Mouse (Mus musculus) right cerebral cortex, adult 18-20 months (tissue): ENCODE measurements at regions not wholly inside any gene's neighbourhood (a gene's known extent, or its start where the extent isn't known, plus 50 kb on each side); places are given as distances from the start of the nearest gene placed in this dataset.
A peak's percentile ranks its signal among the peaks of the same experiment; 100 is the strongest.
"Not testable (repeated sequence)": the region's sequence is repeated elsewhere in the genome, so short reads cannot be mapped to it uniquely, and the experiment has no call there.

Experiments used
- DNase-seq: peaks from one replicate; pipeline ENCODE4 v3.0.0; 2022; ENCODE audit warnings: mixed read lengths

DNA sequence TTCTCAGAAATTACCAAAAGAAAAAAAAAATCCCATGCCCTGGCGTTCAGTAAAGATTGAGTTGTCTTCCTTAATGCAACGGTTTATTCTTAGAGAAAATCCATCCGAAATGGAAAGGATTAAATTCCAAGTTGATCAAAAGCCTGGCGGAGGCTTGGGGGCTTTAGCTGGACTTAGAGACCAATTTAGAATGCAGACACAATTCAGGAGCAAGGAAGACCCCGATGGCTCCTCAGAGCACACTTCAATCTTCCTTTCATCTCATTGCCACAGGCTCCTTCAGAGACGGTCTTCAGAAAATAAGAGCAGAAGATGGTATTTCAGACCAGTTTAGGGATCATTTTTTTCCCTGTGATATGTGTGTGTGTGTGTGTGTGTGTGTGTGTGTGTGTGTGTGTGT lies 171.8 kb downstream of the Ankrd50 start:
- no peak for DNase-seq

GRCm38 (mm10) chr3:38312121-38312520 lies 172.5 kb downstream of the Ankrd50 start:
- DNase-seq: no peak

DNA sequence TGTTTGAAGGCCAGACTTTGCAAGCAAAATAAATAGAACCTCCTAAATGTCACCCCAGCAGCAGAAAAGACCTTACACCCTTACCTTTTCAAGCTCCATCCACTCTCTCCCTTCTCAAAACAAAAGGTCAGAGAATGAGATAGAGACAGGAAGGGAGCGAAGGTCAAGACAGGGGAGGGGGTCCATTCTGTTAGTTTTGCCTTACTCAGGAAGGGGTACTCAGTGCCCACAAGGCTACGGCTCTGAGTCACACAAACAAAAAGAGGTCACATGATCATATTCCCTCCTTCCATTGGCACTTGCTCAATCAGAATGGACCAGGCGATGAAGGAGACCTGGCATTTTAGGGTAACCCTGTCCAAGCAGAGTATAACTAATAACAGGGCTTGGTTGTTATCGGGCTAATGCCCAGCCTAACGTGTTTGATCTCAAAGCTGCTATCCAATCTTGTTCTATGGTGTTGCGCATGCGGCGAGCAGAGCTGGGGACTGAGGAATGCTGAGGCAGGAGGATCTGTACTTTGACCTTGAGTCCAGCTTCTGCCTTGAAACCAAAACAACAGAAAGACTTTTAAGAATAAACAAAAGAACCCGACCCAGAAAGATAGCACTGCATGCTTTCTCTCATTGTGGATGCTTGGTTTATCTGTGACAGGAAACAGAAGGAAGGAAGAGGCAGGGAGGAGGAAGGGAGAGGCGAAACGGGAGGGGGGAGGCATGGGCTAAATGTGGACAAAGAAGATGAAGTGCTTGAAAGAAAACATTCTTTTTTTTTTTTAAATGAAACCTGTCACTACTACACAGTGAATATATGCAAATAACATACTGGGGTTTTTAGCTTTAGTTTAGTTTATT lies 184.5 kb downstream of the Ankrd50 start:
- DNase-seq: no peak

- no peak for DNase-seq
Observed at GRCm38 (mm10) chr3:38299236-38299897, 185.3 kb downstream of the Ankrd50 start.

GRCm38 (mm10) chr3:38297499-38297898 lies 187.1 kb downstream of the Ankrd50 start:
- no peak for DNase-seq

DNA sequence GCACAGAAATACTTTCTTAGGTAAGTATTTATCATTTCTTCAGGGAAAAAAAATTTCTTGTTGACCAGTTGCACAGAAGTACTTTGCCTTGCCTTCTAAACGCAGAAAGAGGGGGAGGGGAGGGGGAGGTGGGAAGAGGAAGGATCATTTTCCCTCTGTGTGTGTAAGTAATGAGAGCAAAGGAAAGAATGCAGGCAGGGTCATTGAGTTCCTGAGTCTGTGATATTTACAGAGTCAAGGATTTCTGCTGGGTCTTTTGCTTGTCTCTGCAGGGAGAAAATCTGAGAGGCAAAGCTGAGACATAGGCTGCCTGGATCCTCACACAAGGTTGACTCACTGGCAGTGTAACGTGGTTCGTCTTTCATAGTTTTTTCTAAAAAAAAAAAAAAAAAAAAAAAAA lies 195.6 kb downstream of the Ankrd50 start:
- DNase-seq: no peak

- DNase-seq: no peak
Observed at GRCm38 (mm10) chr3:38283687-38284124, 200.9 kb downstream of the Ankrd50 start.

GRCm38 (mm10) chr3:38282891-38283290 lies 201.8 kb downstream of the Ankrd50 start:
- no peak for DNase-seq

GRCm38 (mm10) chr3:38281683-38282082 lies 203.0 kb downstream of the Ankrd50 start:
- no peak for DNase-seq

GRCm38 (mm10) chr3:38280876-38281275 lies 203.8 kb downstream of the Ankrd50 start:
- no peak for DNase-seq

- DNase-seq: no peak
Observed at GRCm38 (mm10) chr3:38280105-38280504, 204.5 kb downstream of the Ankrd50 start.

GRCm38 (mm10) chr3:38276948-38277504 lies 207.6 kb downstream of the Ankrd50 start:
- DNase-seq: no peak

DNA sequence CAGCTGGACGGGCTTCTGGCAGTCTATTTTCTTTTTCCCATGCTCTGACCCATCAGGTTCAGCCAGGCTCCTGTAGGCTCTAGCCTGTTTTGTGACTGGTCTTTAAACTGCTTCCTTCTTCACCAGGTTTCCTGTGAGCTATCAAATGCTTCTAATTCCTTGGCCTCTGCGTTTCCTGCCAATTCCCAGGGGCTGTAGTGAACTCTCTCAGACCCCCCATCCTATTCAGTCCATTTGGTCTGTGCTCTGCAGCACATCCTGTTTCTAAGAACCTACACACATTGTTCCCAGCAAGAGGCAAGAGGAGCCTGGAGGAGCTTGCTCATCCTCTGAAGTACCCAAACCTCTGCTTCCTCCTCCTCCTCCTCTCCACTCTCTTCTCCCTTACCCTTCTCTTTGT lies 209.3 kb downstream of the Ankrd50 start:
- DNase-seq: no peak

DNA sequence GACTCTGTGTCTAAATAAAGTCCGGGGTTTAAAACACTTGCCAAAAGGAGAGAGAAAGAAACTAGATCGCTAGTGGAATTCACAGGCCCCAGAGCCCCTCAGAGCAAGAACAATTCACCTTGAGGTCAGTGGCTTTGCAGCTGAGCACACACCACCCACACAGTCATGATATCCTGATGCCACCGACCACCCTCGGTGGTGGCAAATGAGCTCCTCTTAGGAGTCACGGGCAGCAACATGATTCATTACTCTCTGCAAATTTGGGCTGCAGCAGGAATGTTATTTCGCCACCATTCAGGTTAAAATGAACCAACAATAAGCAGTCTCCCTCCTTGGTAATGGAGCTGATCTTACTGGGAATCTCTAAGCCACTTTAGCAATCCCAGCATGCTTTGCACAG lies 213.9 kb downstream of the Ankrd50 start:
- DNase-seq: no peak

DNA sequence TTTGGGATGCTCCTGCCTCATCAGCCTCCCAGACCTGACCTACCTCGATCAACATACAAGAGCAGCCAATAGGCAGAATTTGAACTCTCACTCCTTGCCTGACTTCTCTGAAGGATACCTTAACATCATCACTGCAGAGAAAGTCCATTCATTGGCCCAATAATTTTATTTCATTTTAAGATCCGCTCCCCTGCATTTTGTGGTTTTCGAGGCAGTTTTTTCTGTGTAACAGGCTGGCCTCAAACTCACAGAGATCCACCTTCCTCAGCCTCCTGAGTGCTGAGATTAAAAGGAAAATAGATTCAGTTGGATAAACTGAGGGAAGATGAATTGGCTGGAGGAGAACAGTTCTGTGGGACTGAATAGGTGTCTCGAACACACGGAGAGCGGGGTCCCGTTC lies 216.4 kb downstream of the Ankrd50 start:
- DNase-seq: no peak

GRCm38 (mm10) chr3:38263261-38264141 lies 221.1 kb downstream of the Ankrd50 start:
- no peak for DNase-seq

- peak; percentile 7 for DNase-seq
Observed at GRCm38 (mm10) chr3:38261326-38262075, 223.1 kb downstream of the Ankrd50 start.

GRCm38 (mm10) chr3:38259223-38259622 lies 225.4 kb downstream of the Ankrd50 start:
- DNase-seq: not testable (repeated sequence)

- no peak for DNase-seq
Observed at GRCm38 (mm10) chr3:38257843-38258290, 226.8 kb downstream of the Ankrd50 start.

DNA sequence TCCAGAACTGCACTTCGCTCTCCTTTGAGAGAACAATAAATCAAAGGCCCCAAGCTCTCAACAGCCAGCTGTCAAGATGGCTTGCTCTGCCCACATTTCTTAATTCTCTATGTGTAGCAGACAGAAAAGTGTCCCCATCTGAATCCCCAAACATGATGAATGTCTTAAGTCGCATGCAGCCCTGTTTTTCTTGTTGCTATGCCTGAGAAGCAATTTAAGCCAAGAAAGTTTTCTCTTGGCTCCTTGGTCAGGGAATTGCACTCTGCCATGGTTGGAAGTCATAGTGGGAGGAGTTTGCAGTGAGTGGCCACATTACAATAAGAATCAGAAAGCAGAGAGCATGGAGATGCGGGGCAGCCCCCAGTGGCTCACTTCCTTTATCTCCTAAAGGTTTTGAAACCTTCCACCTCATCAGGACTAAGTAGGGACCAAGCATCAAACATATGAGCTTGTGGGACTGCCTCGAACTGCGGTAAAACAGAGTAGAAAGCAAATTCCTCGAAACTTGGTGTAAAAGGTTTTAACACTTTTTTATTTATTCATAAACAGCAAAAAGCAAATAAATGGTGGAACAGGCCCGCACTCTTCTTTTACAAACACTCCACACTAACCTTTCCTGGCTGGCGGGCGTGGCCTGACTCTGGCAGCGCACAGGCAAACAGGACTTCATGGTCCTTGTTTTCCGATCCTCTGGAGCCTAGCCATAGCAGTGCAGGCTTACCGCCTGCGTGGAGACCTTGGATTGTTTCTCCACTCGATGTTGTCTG lies 227.4 kb downstream of the Ankrd50 start:
- DNase-seq: no peak

DNA sequence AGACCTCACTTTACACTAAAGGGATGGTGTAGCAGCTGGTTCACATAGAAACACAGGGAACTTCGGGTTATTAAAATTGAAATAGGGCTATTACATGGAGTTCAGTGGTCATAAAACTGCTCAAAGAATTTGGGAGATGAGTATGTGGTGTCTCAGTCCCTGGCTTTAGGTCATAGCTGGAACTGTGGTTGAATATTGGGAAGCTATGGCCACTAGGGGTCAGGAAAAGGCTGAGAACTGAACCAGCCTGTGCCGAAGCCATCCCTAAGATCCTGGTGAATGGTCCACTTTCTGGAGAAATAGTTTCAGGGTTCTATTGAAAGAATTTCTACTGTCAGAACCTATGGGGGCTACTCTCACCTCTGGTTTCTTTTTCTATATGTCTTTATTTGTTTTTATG lies 229.0 kb downstream of the Ankrd50 start:
- DNase-seq: peak; percentile 56
